Mouse (Mus musculus): ENCODE data around the gene Mcrip2.

The Mcrip2 gene

GRCm38 (mm10) chr17:25868601-25869191, at the start of gene Mcrip2:
TSS of gene Mcrip2 (minus strand) at chr17:25868764.
- DNase-seq (ENCODE audit: low spot score) = peak; percentile 84

GRCm38 (mm10) chr17:25918037-25918750, 49.6 kb upstream of the Mcrip2 start:
- DNase-seq (ENCODE audit: low spot score) = no peak

- DNase-seq (ENCODE audit: low spot score) = peak; percentile 33
Observed at GRCm38 (mm10) chr17:25916931-25917647, 48.5 kb upstream of the Mcrip2 start.

DNA sequence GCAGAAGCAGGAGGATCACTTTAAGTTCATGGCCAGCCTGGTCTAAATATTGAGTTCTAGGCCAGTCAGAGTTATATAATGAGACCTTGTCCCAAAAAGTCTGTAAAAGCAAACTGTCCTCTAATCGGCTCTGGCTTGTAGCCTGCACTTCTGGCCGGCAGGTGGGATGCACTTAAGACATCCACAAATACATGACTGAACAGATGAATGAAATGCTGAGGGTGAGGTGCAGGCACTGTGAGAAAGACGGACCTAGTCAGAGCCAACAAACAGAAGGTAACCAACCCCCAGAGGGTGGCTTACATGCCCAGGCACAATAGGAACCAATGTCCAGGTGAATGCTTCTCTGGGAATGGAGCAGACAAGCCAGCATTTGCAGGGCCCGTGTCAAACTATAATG, 45.7 kb upstream of the Mcrip2 start:
- no peak for DNase-seq (ENCODE audit: low spot score)

DNA sequence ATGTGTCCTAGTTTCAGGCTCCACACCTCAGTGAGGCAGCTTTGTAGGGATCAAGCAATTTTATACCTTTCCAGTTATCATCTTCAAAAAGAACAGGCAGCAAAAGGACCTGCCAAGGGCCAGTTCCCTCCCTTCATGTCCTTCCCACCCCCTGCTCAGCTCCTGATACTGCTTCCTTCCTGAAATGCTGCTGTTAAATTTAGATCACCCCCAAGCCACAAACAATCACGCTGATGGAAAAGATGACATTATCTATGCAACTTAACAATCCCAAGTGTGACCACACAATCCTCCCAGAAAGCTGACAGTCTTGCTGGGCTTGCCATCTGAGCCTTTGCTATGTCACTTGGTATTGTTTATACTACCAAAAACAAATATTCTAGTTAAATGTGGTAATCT, 45.3 kb upstream of the Mcrip2 start:
- no peak for DNase-seq (ENCODE audit: low spot score)

DNA sequence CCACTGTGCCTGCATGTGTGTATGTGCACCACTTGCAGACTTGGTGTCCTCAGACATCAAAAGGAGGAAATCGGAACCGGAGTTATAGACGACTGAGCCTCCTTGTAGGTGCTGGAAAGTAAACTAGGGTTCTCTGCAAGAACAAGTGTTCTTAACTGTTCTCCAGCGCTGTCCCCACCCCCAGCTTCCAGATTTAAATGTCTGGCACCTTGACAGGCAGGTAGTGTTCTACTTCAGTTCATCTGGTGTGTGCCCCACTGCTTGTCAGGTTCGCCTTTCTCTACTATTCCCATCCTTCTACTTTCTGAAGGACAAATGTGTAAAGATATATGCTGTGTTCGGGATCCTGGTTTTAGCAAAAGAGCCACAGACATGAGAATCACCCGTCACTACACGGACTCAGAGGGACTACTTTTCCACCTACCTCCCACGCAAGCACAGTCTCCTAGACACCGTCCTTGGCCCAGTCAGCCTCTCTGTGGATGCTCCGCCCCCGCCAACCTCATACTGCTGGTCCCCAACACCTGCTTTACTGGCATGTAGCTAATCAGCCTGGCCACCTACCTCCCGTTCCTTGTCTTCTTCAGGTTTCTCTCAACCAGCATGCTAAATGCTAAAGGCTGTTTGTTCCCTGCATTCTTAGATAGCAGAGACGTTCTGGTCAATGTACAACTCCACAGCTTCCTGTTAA, 44.8 kb upstream of the Mcrip2 start:
- DNase-seq (ENCODE audit: low spot score) = peak; percentile 23

GRCm38 (mm10) chr17:25911816-25912215, 43.3 kb upstream of the Mcrip2 start:
- peak; percentile 33 for DNase-seq (ENCODE audit: low spot score)

DNA sequence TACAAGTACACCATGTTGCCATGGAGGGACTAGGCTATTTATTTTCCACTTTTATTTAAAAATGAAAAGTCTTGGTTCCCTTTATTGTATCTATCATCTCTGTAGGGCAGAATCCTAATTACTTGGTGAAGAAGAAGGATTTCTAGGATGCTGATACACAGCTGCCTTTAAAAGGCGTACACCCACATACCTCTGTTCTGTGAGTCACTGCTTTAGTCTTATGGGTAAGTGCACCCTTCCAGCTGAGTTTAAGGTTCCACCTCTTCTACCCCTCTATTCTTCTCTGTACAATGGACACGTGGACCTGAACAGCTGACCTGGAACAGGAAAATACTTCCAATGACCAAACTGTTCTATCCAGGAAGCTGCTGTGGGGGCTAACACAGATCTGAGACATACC, 39.1 kb upstream of the Mcrip2 start:
- DNase-seq (ENCODE audit: low spot score) = no peak

DNA sequence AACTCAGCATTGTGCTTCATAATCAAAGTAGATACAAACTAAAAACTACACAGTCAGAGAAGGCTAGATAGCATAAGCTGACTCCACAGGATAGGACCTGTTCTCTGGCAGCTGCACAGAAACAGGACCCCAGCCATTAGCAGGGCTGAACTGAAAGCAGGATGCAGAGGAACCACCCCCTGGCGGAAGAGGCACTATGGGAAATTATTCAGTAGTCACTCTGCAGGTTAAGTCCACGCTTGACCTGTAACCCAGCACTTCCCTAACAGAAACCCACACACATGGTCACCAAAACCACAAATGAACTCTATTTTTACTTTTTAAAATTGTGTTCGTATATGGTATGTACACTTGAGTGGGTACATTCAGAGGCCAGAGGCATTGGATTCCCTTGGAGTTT, 34.5 kb upstream of the Mcrip2 start:
- DNase-seq (ENCODE audit: low spot score) = no peak

DNA sequence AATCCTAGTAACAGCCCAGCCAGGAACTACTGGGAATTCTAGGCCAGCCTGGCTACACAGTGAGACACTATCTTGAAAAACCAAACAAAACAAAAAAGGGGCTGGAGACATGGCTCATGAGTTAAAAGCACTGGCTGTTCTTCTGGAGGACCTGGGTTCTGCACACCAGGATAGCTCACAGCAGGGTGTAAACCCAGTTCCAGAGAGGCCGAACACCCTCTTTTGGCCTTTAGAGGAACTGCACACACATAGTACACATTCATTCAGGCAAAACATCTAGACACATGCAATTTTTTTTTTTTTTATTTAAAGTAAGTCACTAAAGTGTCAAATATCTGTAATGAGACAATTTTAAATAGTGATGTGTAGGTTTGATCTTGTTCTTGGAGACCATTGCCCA, 31.6 kb upstream of the Mcrip2 start:
- no peak for DNase-seq (ENCODE audit: low spot score)

DNA sequence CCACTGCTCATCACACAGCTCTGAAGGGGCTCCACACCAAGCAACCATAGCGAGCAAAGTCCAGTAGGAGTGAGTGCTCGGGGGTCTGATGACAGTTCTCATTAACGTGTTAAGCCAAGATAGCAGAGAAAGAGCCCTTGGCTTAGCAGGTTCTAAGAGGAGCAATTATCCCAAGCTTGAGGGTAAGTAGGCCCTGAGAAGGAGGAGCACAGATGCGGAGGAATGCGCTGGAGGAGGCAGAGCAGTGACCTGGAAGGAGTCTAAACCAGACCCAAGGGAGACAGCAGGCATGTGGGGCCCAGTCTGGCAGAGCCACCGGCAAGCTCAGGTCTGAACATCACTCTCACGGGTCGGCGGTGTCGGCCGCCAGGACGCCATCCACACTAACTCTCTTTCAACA, 27.3 kb upstream of the Mcrip2 start:
- DNase-seq (ENCODE audit: low spot score) = no peak

GRCm38 (mm10) chr17:25895415-25895814, 26.9 kb upstream of the Mcrip2 start:
- DNase-seq (ENCODE audit: low spot score) = no peak

DNA sequence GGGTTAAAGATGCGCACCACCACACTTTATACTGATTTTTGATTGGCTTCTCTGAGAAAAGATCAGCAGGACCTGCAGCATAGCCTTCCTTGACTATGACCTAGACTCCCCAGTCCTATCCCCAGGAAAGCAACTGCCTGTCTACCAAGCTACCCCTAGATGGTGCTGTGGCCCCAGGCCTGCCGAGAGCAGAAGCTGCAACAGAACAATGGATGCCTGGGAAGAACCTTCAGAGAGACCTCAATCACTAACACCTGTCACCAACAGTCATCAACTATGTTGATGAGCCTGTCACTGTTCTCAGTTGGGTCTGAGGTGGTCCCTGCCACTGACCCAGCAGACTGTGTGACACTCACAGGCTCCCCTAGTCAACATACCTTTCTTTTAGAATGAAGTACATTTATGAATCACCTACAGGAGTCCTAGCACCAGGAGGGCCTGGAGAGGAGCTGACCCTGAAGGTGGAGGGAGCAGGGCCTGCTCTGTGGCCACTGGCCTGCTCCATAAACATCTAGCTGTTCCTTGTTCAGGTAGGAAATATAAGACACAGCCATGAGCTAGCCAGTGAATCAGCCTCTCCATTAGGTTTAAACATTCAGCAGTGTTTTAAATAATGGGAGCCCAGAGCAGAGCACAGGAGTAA, 25.5 kb upstream of the Mcrip2 start:
- DNase-seq (ENCODE audit: low spot score) = no peak

DNA sequence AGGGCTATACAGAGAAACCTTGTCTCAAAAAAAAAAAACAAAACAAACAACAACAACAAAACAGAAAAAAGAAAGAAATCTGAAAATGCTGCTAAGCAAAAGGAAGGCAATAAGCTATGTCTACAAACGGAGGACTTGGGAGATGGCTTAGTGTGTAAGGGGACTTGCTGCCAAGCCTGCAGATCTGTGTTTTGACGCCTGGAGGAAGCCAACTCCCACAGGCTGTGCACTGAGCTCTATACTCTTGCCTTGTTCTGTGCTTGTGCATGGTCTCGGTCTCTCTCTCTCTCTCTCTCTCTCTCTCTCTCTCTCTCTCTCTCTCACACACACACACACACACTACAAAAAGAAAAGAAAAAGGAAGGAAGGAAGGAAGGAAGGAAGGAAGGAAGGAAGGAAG, 20.3 kb upstream of the Mcrip2 start:
- no peak for DNase-seq (ENCODE audit: low spot score)

GRCm38 (mm10) chr17:25887467-25887866, 18.9 kb upstream of the Mcrip2 start:
- DNase-seq (ENCODE audit: low spot score) = no peak

GRCm38 (mm10) chr17:25886806-25887205, 18.2 kb upstream of the Mcrip2 start:
- no peak for DNase-seq (ENCODE audit: low spot score)

DNA sequence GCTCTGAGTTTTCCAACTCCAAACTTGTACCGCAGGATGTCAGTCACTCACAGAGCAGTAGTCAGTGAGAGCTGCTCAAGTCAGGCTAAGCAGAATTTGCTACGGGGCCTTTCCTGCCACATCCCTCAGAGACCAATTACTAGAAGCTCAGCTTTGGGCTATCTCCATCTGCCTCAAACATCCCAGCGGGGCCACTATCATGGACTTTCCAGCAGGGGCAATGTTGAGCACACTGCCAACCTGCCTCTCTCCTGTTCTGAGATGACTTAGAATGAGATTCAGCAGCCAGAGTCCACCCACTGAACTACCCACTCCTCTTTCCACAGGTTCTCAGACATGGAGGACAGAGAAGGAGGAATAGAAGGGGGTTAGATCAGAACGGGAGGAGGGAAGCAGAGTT, 17.1 kb upstream of the Mcrip2 start:
- DNase-seq (ENCODE audit: low spot score) = no peak

DNA sequence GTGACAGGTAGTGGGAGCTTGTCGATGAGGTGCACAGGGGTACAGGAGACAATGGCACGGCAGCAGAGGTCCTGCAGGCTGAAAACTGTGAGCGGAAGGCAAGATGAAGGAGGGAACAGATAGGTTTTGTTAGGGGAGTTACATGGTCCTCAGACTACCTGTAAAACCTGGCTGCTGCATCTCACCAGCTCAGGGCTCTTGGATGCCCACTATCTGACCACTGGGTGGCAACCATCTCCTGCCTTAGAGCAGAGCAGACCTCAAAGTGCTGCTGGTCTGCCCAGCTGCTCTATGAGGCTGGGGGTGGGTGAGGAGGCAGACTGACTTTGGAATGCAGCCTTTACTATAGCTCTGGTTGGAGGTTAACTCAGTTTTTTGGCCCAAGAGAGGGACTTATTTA, 15.3 kb upstream of the Mcrip2 start:
- DNase-seq (ENCODE audit: low spot score) = no peak

- DNase-seq (ENCODE audit: low spot score) = no peak
Observed at GRCm38 (mm10) chr17:25883268-25883667, 14.7 kb upstream of the Mcrip2 start.

DNA sequence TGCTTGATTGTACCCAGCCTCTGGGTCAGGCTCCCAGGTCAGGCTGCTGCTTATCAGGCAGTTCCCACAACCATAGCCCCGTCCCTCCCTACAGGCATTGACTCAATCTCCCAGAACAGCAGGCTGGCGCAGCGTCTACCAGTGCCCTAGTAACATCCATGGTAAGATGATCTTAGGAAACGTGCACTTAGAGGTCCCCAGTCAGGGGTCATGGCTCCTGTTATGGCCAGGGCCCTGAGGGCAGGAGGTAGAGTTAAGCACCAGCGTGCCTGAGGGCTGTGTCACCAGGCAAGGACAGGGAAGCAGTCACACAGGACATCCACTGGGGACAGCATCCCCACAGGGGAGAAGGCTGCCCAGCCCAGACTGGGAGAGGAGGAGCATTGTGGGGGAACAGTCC, 13.7 kb upstream of the Mcrip2 start:
- no peak for DNase-seq (ENCODE audit: low spot score)

DNA sequence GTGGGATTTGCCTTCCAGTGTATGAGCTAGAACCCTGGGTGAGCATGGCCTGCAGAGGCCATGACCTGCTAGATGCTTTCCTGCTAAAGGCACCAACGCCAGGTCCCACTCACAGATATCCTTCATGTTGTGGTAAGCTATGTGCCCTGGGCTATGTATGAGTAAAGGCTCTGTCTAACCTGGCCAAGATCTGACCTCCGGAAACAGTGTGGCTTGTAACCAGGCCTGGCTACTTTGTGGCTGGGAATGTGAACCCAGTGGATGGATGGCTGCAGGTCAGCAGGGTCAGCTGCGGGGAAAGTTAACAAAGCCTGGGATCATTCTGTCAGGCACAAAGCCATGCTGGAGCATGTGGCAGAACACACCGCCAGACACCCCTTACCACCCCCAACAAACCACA, 13.1 kb upstream of the Mcrip2 start:
- no peak for DNase-seq (ENCODE audit: low spot score)

DNA sequence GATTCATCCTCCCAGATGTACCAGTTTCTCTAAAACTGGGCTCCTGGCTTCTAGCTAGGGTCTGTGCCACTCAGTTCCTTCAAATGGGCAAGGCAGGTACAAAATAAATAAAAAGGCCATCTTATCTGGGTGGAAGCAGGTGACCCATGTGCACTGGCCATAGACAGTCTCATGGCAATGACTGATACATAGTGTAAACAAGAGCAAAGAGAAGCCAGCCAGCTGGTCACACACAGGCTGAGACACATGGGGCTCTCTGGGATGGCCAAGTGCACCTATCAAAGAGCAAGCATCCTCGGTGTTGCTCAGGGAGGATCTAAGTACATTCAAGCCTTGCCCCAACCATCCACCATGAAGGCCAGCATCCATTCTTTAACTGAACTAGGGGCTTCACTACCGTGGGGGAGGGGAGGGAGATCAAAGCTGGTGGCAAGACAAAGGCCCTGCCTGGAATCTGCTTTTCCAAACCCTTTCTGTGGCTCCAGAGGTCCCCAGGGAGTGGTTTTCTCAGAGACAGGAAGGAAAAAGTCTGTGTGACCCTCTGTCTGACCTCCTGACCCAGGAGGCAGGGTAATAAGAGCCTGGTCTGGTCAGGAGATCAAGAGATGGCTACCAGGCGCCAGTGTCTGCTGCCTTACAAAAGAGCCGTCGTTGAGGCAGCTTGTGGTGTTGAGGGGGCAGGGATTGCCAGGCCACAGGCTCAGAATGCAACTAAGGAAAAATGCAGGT, 12.5 kb upstream of the Mcrip2 start:
- no peak for DNase-seq (ENCODE audit: low spot score)
